Mouse (Mus musculus) midbrain, embryonic 11.5 days (tissue): ENCODE data around the gene Zfp709. TPM values are rescaled to one million over a fixed set of nuclear protein-coding genes. Genes with fewer than 3 reads are reported as not detected.
"Not testable (repeated sequence)": the region's sequence is repeated elsewhere in the genome, so short reads cannot be mapped to it uniquely, and the experiment has no call there.

ENCODE experiments used
- ATAC-seq: fragments of 200-750 bp; cut with Nextera tagmentation; 2 replicates; pipeline ENCODE4 v1.8.0; 2017; ENCODE audit warnings: moderate TSS enrichment, moderate library complexity; ENCODE audit not compliant: low FRiP score
- DNase-seq: peaks from one replicate; pipeline ENCODE4 v3.0.0; 2015; ENCODE audit warnings: low spot score; ENCODE audit errors: missing footprints
- H3K27ac ChIP-seq: fragments of 300-500 bp; sonication (generic); 2 replicates; pipeline ENCODE4 v1.5.1; 2014; ENCODE audit warnings: low read depth, low read length
- H3K27me3 ChIP-seq: fragments of 300-500 bp; sonication (generic); 2 replicates; pipeline ENCODE4 v1.6.1; 2014; ENCODE audit warnings: mild to moderate bottlenecking, low read length, moderate library complexity, mixed read lengths; ENCODE audit not compliant: control insufficient read depth, insufficient read depth
- H3K36me3 ChIP-seq: fragments of 300-500 bp; sonication (generic); 2 replicates; pipeline ENCODE4 v1.6.1; 2014; ENCODE audit warnings: mild to moderate bottlenecking, low read length, moderate library complexity, mixed read lengths; ENCODE audit not compliant: control insufficient read depth, insufficient read depth
- H3K4me1 ChIP-seq: fragments of 300-500 bp; sonication (generic); 2 replicates; pipeline ENCODE4 v1.6.1; 2014; ENCODE audit warnings: low read length; ENCODE audit not compliant: control insufficient read depth, insufficient read depth
- H3K4me2 ChIP-seq: fragments of 300-500 bp; sonication (generic); 2 replicates; pipeline ENCODE4 v1.6.1; 2014; ENCODE audit warnings: mild to moderate bottlenecking, moderate library complexity
- H3K4me3 ChIP-seq: fragments of 300-500 bp; sonication (generic); 2 replicates; pipeline ENCODE4 v1.5.1; 2014; ENCODE audit warnings: low read depth, low read length
- H3K9ac ChIP-seq: fragments of 300-500 bp; sonication (generic); 2 replicates; pipeline ENCODE4 v1.6.1; 2014; ENCODE audit warnings: low read length
- H3K9me3 ChIP-seq: fragments of 300-500 bp; sonication (generic); 2 replicates; pipeline ENCODE4 v1.6.1; 2016; ENCODE audit warnings: low read length; ENCODE audit not compliant: control insufficient read depth
- WGBS: fragments of 180-500 bp; shearing (Covaris S2); extraction: QIAGEN DNeasy Blood & Tissue Kit; methylation state at CpG from one replicate; pipeline ENCODE4 v1.1.7; 2014; 5-methylcytosine and 5-hydroxymethylcytosine counted together
- polyA plus RNA-seq: library from polyadenylated mRNA; unstranded; fragments of >200 nt; fragmentation: Nextera tagmentation; extraction: Ambion mirVana; gene quantifications from 2 replicates; pipeline ENCODE4 v1.2.1, GENCODE M21; 2014

The Zfp709 gene
- polyA plus RNA-seq = 7.4 and 9.1 TPM in 2 replicates

DNA sequence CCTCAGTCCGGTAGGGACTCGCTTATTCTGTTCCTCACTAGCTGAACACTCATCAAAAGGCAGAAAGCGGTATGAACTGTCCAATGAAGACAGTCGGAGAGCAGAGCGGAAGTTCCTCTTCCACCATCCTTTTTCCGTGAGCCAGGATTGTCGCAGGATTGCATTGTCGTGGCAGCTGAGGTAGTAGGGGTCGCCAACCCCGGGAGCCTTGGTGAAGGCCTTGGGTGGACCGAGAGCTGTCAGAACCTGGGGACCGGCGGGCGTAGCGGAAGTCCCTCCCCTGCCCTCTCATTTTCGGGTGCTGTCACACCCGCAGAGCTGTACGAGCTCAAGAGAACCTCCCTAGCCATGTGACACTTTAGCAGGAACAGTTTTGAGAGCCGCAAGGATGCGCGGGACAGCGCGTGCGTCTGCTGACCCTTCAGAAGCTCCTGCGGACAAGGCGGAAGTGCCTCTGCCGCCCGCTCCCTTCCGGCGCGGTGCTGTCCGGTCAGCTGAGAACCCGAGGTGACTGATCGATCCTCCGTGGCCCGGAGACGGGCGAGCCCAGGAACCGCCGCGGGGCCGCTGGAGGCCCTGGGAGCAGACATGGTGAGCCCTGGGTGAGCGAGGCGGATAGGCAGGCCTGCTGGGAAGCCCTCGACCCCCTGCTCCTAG, at the start of gene Zfp709:
Gene Zfp709, plus strand, starts transcription at position 402 of the 657 bp plus-strand sequence.
- peak within 1 kb of the TSS; percentile 51 for H3K4me3 ChIP-seq
- ATAC-seq (peak; percentile 95), DNase-seq (peak; percentile 96)
- peaks cover 3% of the 10 kb centered on the region; the same call in 1 of the 2 replicates for H3K4me1 ChIP-seq
- H3K9me3 ChIP-seq = peaks cover 14% of the 10 kb centered on the region
- H3K27ac ChIP-seq = peak within 1 kb of the TSS; percentile 17; the same call in 1 of the 2 replicates
- H3K9ac ChIP-seq = peak within 1 kb of the TSS; percentile 82
- peak within 1 kb of the TSS; percentile 88 for H3K4me2 ChIP-seq
- no peaks in the 10 kb centered on the region for H3K27me3 ChIP-seq
- H3K36me3 ChIP-seq = peaks cover 7% of the 10 kb centered on the region; the same call in 1 of the 2 replicates
- WGBS = 6% methylated on average over 45 of the region's 45 CpGs

DNA sequence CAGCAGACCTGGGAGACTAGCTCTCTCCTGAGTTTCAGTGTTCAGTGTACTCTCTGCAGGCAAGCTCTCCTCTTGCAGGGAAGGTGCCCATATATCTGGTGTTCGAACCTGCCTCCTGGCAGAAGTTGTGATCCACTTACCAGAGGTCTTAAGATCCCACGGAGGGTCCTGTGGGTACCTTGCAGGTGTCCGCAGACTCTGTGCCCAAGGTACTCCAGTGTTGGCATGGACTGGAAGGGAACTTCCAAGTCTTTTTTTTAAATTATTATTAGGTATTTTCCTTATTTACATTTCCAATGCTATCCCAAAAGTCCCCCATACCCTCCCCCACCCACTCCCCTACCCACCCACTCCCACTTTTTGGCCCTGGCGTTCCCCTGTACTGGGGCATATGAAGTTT, 43.6 kb upstream of the Zfp709 start:
- ATAC-seq, H3K9ac ChIP-seq, H3K27me3 ChIP-seq, H3K9me3 ChIP-seq, H3K4me2 ChIP-seq, H3K4me3 ChIP-seq, H3K36me3 ChIP-seq, H3K4me1 ChIP-seq, H3K27ac ChIP-seq: not testable (repeated sequence)
- DNase-seq = peak; percentile 49
- 85% methylated on average over 4 of the region's 4 CpGs for WGBS

GRCm38 (mm10) chr8:71841201-71841817, 40.5 kb upstream of the Zfp709 start:
- H3K27me3 ChIP-seq, ATAC-seq, H3K4me1 ChIP-seq, H3K36me3 ChIP-seq, H3K9me3 ChIP-seq, H3K9ac ChIP-seq, H3K27ac ChIP-seq, H3K4me2 ChIP-seq, H3K4me3 ChIP-seq: not testable (repeated sequence)
- WGBS = 87% methylated on average over 3 of the region's 3 CpGs
- DNase-seq = peak; percentile 53

- DNase-seq = peak; percentile 75
- not testable (repeated sequence) for H3K4me3 ChIP-seq, H3K27me3 ChIP-seq, H3K4me1 ChIP-seq, H3K36me3 ChIP-seq, ATAC-seq, H3K9me3 ChIP-seq, H3K27ac ChIP-seq, H3K4me2 ChIP-seq, H3K9ac ChIP-seq
- 86% methylated on average over 2 of the region's 2 CpGs for WGBS
Observed at GRCm38 (mm10) chr8:71842476-71842875, 39.3 kb upstream of the Zfp709 start.

GRCm38 (mm10) chr8:71844453-71844852, 37.4 kb upstream of the Zfp709 start:
- WGBS = 76% methylated on average over 1 of the region's 1 CpGs
- H3K4me1 ChIP-seq = not testable (repeated sequence)

GRCm38 (mm10) chr8:71845993-71846483, 35.8 kb upstream of the Zfp709 start:
- not testable (repeated sequence) for H3K9me3 ChIP-seq, H3K4me2 ChIP-seq, H3K27ac ChIP-seq, H3K4me3 ChIP-seq, ATAC-seq, H3K4me1 ChIP-seq, H3K36me3 ChIP-seq, H3K27me3 ChIP-seq, H3K9ac ChIP-seq
- WGBS = 89% methylated on average over 1 of the region's 1 CpGs
- peak; percentile 17 for DNase-seq

More at GRCm38 (mm10) chr8:71844453-71844852, 37.4 kb upstream of the Zfp709 start:
- H3K9me3 ChIP-seq, H3K36me3 ChIP-seq, H3K27ac ChIP-seq, H3K4me2 ChIP-seq, H3K27me3 ChIP-seq, ATAC-seq, DNase-seq, H3K9ac ChIP-seq, H3K4me3 ChIP-seq: not testable (repeated sequence)

- 88% methylated on average over 2 of the region's 2 CpGs for WGBS
- not testable (repeated sequence) for H3K27ac ChIP-seq, H3K9me3 ChIP-seq, H3K4me2 ChIP-seq, H3K36me3 ChIP-seq, H3K4me1 ChIP-seq, H3K4me3 ChIP-seq, H3K27me3 ChIP-seq, H3K9ac ChIP-seq, ATAC-seq
- DNase-seq = peak; percentile 28
Observed at GRCm38 (mm10) chr8:71846745-71847144, 35.1 kb upstream of the Zfp709 start.

GRCm38 (mm10) chr8:71851014-71851413, 30.8 kb upstream of the Zfp709 start:
- ATAC-seq, H3K9me3 ChIP-seq, H3K4me3 ChIP-seq, H3K27ac ChIP-seq, H3K9ac ChIP-seq, H3K27me3 ChIP-seq, H3K36me3 ChIP-seq, H3K4me2 ChIP-seq, H3K4me1 ChIP-seq, DNase-seq: not testable (repeated sequence)
- 89% methylated on average over 1 of the region's 1 CpGs for WGBS

- H3K9me3 ChIP-seq, H3K4me2 ChIP-seq, H3K4me3 ChIP-seq, H3K27ac ChIP-seq, H3K27me3 ChIP-seq, H3K9ac ChIP-seq, H3K4me1 ChIP-seq, H3K36me3 ChIP-seq, ATAC-seq: not testable (repeated sequence)
- DNase-seq = peak; percentile 83
Observed at GRCm38 (mm10) chr8:71853360-71853759, 28.5 kb upstream of the Zfp709 start.
